Mouse (Mus musculus) lung, postnatal 0 days (tissue): ENCODE results near the gene Ifi207.

Source experiments
- CTCF ChIP-seq: IDR thresholded peaks from 2 replicates; pipeline ENCODE4 v1.5.1; 2016; ENCODE audit warnings: antibody characterized with exemption, mild to moderate bottlenecking
- EP300 ChIP-seq: IDR thresholded peaks from 2 replicates; pipeline ENCODE4 v1.6.1; 2016; ENCODE audit warnings: antibody characterized with exemption, mild to moderate bottlenecking, control low read depth

DNA sequence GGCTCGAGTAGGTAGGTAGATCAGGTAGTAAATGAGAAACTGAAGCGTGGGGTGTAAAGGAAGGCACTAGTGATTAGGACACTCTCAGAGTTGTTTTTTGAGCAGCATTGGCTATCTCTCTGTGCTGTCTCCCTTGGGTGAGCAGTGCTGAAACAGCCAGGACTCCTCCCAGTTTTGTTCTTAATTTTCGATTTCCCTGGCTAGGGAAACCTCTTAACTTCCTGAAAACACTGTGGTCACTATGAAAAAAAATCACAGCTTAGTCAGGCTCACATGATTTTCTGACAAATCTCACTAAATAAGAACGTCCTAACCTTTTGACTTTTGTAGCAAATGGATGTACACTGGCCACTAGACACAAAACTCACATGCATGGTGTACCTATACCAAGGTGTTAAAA lies at the start of gene Ifi207:
- TF ChIP-seq CTCF (no peak), EP300 (no peak)
